Mouse (Mus musculus): ENCODE measurements around the gene Cept1. TPM values are rescaled to one million over a fixed set of nuclear protein-coding genes. Genes with fewer than 3 reads are reported as not detected.
"Not testable (repeated sequence)": the region's sequence is repeated elsewhere in the genome, so short reads cannot be mapped to it uniquely, and the experiment has no call there.

The Cept1 gene
- 69.6 and 74.0 TPM in 2 replicates for total RNA-seq (2015)
- 104 and 122 TPM in 2 replicates for total RNA-seq (2017)

DNA sequence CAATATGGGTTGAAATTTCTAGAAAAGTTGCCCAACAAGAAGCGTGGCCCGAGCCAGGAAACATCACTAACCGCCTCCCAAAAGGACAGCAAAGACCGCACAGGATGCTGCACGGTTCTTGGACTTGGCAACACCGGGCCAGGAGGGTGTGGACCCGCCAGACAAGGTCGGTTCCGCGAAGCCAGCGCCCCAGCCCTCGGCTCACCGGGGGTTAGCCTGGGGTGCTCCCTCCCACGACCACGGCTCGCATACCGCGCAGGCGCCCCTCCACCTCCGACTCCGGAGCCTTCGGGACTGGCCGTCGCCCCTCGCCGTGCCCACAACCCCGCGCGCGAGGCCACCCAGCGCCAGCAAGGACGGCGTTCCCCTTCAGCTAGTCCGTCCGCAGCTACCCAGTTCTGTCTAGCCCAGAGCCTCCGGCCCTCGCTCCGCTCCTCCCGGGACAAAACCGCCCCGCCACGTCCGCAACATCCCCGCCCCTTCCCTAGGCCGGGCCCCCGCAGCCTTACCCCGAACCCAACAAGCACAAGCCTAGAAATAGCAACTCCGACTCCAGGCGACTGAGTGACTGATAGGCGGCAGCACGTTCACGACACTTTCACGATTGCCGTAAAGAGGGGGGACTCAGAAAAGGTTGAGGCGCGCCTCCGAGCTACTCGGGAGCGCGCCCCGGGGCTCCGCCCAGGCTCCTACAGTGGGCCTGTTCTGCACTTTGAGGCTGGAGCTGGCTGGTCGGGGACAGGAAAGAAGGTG, at the start of gene Cept1, which contains the start of gene Dram2:
TSS of gene Cept1 (minus strand) at position 632 of the 753 bp plus-strand sequence.
TSS of gene Dram2 (plus strand) at position 628 of the 753 bp plus-strand sequence.
- peak; percentile 84 for ATAC-seq (ENCODE audit: poor library complexity, severe bottlenecking)

- ATAC-seq (ENCODE audit: poor library complexity, severe bottlenecking): not testable (repeated sequence)
Observed at GRCm38 (mm10) chr3:106593631-106594030, 46.0 kb upstream of the Cept1 start.

DNA sequence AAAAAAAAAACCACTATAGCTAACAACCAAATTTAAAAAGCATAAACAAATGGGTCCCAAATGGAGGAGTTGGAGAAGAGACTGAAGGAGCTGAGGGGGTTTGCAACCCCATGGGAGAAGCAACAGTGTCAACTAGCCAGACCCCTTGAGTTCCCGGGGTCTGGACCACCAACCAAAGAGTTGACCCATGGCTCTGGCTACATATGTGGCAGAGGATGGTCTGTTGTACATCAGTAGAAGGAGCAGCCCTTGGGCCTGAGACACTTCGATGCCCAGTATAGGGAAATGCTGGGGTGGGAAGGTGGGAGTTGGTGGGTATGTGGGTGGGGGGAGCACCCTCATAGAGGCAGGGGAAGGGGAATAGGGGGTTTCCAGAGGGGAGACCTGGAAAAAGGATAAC, 31.7 kb upstream of the Cept1 start:
- no peak for ATAC-seq (ENCODE audit: poor library complexity, severe bottlenecking)

GRCm38 (mm10) chr3:106573191-106573590, 25.6 kb upstream of the Cept1 start:
- ATAC-seq (ENCODE audit: poor library complexity, severe bottlenecking): peak; percentile 56

DNA sequence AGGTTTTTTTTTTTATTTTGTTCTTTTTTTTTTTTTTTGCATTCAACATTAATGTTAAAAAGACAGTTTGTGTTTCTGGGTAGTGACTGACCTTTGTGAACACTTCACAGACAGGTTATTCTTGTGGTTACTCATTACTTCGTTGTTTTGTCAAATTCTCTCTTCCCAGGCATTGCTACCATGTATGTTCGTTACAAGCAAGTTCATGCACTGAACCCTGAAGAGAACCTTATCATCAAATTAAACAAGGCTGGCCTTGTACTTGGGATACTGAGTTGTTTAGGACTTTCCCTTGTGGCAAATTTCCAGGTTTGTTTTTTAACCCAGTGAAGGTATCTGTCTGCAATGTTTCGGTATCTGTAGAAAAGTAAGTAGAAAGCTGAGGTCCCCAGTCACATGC, 18.3 kb upstream of the Cept1 start:
- no peak for ATAC-seq (ENCODE audit: poor library complexity, severe bottlenecking)

- peak; percentile 69 for ATAC-seq (ENCODE audit: poor library complexity, severe bottlenecking)
Observed at GRCm38 (mm10) chr3:106558271-106558670, 10.7 kb upstream of the Cept1 start.

DNA sequence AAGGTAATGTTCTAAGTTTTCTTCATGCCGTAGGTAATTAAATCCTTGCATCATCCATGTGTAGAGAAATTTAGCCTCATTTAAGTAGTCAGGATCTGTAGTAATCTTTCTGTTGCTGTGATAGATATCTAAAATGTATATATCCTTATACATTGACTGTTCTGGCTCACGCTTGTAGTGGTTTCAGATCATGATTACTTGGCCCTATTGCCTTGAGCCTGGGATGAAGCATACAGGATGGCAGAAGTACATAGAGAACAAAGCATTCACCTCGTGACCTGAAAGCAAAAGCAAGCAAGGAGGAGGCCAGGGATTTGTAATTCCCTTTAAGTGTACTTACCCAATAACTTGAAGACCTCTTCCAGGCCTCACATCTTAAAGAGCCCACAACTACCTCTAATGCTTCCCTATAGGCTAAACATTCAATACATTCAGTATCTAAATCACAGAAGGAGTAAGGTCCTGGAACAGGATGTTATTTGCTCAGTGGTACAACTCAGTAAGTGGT, 8.2 kb upstream of the Cept1 start:
- ATAC-seq (ENCODE audit: poor library complexity, severe bottlenecking): no peak

GRCm38 (mm10) chr3:106553411-106553810, 5.8 kb upstream of the Cept1 start:
- peak; percentile 83 for ATAC-seq (ENCODE audit: poor library complexity, severe bottlenecking)

- ATAC-seq (ENCODE audit: poor library complexity, severe bottlenecking): no peak
Observed at GRCm38 (mm10) chr3:106548971-106549370, 1.4 kb upstream of the Cept1 start.

- ATAC-seq (ENCODE audit: poor library complexity, severe bottlenecking): peak; percentile 44
Observed at GRCm38 (mm10) chr3:106547924-106548539, 430 bp upstream of the Cept1 start.

- no peak for ATAC-seq (ENCODE audit: poor library complexity, severe bottlenecking)
Observed at GRCm38 (mm10) chr3:106544721-106545316, 2.8 kb downstream of the Cept1 start.

DNA sequence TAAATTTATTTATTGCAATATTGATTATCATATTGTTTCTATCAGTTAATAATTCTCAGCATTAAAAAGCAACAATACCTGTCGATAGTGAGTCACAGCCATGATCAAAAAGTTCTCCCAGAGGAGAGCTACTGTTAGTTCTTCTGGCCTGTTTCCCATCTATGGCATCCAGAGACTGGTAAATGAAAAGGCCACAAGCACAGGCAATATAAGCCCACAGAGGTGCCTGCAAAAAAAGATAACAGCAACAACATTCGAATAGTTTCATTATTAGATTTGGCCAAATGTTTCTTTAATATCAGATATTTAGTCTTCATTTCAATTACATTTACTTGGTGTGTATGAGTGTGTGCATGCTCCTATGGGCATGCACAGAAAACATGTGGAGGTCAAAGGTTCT, 14.3 kb downstream of the Cept1 start:
- no peak for ATAC-seq (ENCODE audit: poor library complexity, severe bottlenecking)

DNA sequence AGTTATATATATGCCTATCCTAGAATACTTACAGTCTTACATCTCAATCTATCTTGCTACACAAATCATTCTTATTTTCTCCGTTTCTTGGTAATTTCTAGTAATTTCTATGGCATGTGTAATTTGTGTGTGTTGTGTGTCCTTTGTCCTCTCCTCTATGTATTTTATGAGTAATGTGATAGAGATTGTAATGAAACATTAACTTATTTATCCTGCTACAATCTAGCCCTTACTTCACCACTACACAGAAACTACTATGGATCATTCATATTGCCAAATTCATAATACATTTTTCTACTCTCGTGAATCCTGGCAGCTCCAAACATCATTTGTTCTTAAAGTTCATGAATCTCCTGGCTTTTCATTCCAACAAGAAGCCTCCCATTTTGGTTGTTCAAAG, 19.6 kb downstream of the Cept1 start:
- no peak for ATAC-seq (ENCODE audit: poor library complexity, severe bottlenecking)

- no peak for ATAC-seq (ENCODE audit: poor library complexity, severe bottlenecking)
Observed at GRCm38 (mm10) chr3:106526411-106526810, 21.2 kb downstream of the Cept1 start.

GRCm38 (mm10) chr3:106522730-106523129, 24.9 kb downstream of the Cept1 start:
- ATAC-seq (ENCODE audit: poor library complexity, severe bottlenecking): no peak

- ATAC-seq (ENCODE audit: poor library complexity, severe bottlenecking): no peak
Observed at GRCm38 (mm10) chr3:106515016-106515415, 32.6 kb downstream of the Cept1 start.

- ATAC-seq (ENCODE audit: poor library complexity, severe bottlenecking): no peak
Observed at GRCm38 (mm10) chr3:106510669-106511068, 36.9 kb downstream of the Cept1 start.

GRCm38 (mm10) chr3:106502892-106503291, 44.7 kb downstream of the Cept1 start:
- no peak for ATAC-seq (ENCODE audit: poor library complexity, severe bottlenecking)

DNA sequence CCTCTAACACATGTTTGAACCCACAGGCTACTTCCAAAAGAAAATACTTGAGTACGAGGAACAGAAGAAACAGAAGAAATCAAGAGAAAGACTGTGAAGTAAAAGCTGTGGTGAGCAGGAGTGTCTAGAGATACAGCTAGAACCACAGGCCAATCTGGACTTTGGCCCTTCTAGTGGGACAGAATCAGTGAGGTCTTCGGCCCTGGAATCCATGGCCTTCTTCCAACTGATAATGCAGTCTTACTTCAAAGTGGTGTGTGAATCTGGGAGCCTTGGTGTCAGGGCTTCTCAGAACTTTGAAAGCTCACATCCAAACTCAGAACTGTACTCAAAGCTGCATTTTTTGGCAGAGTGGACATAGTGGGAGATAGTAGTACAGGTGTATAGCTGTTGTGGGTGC, 47.1 kb downstream of the Cept1 start:
- no peak for ATAC-seq (ENCODE audit: poor library complexity, severe bottlenecking)

- ATAC-seq (ENCODE audit: poor library complexity, severe bottlenecking): no peak
Observed at GRCm38 (mm10) chr3:106496996-106497395, 50.6 kb downstream of the Cept1 start.

- ATAC-seq (ENCODE audit: poor library complexity, severe bottlenecking): peak; percentile 78
Observed at GRCm38 (mm10) chr3:106496045-106496721, 51.4 kb downstream of the Cept1 start.
